Mouse (Mus musculus) adrenal gland (tissue): ENCODE results near the gene Polr2l.
"Not testable (repeated sequence)": the region's sequence is repeated elsewhere in the genome, so short reads cannot be mapped to it uniquely, and the experiment has no call there.

Source experiments
- intact Hi-C: fragments of 180-260 bp; cut with DNase I; formaldehyde crosslinking; loops from one replicate; pipeline ENCODE4 v1.15.1; 2025

Polr2l gene

DNA sequence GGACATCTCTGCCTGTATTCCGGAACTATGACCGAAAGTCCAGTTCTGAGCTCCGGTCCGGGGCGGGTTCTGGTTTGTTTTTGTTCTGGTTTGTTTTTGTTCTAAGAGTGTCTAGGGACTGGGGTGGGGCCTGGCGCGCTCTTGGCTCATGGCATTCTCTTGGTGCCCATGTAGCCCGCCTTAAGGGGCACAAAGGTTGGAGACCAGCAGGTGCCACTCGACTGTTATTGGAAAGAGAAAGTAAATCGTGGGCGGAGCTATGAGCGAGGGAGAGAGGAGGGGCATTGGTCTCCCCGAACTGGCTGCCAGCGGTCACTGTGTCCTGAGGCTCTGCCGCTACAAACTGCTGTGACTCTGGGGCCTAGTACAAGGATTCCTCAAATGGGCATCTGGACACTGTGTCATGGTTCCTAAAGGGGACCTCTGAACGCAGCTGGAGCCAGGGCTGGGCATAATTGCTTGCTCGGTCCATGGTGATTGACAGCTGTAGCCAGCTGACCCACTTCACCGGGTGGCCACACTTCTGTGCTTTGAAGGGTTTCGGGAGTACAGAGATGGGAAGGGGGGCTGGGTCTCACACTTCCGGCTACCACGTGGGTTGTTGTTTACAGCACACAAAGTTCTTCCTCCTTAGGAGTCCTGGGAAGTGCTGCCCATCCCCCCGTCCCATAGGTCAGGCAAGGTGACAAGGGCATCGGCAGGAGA lies 19.2 kb downstream of the Polr2l start:
- intact Hi-C loops, result loop anchor here (5.0 kb wide), 1 partner anchor 43 kb away; the partner anchor contains the start of gene Gatd1

DNA sequence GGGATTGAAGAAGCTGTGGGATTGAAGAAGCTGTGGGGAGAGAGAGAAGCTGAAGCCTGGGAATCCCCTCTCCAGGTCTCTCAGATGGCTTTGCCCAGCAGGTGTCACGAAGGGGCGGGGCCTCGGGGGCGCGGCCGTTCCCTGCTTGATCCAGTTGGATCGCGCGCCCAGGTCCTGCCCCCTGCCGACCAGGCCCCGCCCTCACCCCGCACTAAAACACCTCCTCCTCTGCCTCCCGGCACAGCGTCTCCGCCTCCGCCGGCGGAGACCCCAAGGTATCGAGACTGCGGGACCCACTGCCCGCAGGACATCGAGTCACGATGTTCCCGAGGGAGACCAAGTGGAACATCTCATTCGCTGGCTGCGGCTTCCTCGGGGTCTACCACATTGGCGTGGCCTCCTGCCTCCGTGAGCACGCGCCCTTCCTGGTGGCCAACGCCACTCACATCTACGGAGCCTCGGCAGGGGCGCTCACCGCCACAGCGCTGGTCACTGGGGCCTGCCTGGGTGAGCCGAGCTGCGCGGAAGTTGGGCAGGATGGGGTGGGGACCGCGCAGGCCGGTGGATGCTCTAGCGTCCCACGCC lies 19.9 kb downstream of the Polr2l start, which contains the start of gene Pnpla2:
TSS of gene Pnpla2 (plus strand) at position 232 of the 585 bp plus-strand sequence.
- intact Hi-C loops, result loop anchor here (5.0 kb wide), 1 partner anchor 43 kb away; the partner anchor contains the start of gene Gatd1

- intact Hi-C loops, result no loop called here
Measured at GRCm38 (mm10) chr7:141453636-141454035, 21.3 kb downstream of the Polr2l start.

- intact Hi-C loops, result no loop called here
Measured at GRCm38 (mm10) chr7:141451928-141452327, 23.0 kb downstream of the Polr2l start.

DNA sequence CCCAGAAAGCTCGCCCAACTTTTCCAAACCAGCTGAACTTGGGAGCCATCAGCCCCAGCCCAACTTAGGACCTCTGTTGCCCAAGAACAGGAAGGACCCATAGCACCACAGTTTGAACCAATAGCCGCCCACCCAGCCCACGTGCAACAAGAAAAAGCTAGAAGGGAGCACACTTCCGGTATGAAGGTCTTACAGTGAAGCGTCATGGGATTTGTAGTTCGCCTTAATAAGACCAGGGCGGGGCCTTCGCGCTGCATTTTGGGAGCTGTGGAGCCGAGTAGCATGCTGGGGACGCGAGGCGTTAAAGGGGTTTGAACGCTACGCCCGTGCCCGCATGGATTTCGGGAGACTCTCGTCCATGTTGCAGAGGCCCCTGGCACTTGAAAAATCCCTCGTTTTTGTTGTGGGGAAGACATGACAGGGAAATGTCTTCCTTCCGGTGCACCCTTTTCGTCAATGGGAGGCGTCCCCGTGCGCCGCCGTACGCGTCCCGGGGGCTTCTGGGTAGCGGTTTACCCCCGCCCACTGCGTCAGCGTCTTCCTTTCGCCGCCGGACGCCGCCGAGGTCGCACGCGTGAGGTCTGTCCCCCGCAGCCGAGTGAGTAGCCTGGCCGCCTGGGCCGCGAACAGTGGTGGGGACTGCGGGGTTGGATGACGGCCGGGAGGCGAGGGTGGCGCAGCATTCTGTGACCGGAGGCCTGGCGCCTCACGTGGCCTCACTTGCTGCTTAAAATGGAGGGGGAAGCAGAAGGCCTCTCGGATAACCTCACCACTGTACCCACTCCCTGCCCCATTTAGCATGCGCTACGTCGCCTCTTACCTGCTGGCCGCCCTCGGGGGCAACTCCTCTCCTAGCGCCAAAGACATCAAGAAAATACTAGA lies 27.6 kb downstream of the Polr2l start, which contains the start of gene Rplp2:
TSS of gene Rplp2 (plus strand) at position 261 of the 882 bp plus-strand sequence.
- intact Hi-C loops, result no loop called here

DNA sequence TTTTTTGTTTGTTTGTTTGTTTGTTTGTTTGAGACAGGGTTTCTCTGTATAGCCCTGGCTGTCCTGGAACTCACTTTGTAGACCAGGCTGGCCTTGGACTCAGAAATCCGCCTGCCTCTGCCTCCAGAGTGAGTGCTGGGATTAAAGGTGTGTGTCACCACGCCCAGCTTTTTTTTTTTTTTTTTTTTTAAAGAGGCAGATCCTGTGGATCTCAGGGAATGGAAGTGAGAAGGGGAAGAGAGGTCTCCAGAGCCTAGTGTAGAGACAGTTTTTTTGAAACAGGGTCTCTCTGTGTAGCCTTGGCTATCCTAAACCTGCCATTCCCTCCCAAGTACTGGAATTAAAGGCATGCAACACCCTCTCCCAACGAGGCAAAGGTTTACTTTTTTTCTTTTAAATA lies 28.6 kb downstream of the Polr2l start:
- intact Hi-C loops, result not testable (repeated sequence)

DNA sequence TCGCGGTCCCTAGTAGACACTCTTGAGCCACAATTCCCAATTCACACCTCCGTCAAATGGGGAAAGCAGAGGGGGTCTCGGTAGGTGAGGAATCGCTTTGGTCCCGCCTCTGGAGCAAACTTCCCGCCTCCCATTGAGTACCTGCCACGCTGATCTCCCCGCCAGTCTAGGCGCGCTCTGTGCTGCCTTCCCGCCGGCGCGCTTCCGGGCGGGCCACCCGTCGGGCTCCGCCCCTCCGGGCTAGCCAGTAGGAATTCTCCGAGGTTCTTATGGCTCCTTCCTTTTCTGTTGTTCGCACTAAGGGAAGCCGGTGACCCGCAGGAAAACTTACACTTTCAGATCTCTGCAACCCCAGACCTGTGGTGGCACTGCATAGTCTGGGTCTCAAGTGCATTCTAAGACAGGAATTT lies 31.1 kb downstream of the Polr2l start, which contains the start of gene Pidd1:
TSS of gene Pidd1 (minus strand) at position 198 of the 410 bp plus-strand sequence.
- intact Hi-C loops, result no loop called here

- intact Hi-C loops, result no loop called here
Measured at GRCm38 (mm10) chr7:141443081-141443821, 31.7 kb downstream of the Polr2l start.

DNA sequence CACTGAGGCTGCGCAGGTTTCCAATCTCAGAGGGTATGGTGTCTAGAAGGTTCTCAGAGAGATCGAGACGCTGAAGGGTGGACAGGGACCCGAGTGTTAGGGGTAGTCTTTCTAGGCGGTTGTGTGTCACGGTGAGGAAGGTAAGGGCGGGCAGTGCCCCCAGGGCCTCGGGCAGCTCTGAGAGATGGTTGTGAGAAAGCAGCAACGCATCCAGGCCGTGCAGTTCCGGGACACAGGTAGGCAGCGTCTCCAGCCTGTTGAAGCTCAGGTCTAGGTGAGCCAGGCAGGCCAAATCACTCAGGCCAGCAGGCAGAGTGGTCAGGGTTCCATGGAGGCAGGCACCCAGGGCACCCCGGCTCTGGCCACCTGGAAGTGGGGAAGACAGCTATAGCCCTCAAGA lies 32.7 kb downstream of the Polr2l start:
- intact Hi-C loops, result no loop called here

- intact Hi-C loops, result no loop called here
Measured at GRCm38 (mm10) chr7:141441460-141441859, 33.5 kb downstream of the Polr2l start.

DNA sequence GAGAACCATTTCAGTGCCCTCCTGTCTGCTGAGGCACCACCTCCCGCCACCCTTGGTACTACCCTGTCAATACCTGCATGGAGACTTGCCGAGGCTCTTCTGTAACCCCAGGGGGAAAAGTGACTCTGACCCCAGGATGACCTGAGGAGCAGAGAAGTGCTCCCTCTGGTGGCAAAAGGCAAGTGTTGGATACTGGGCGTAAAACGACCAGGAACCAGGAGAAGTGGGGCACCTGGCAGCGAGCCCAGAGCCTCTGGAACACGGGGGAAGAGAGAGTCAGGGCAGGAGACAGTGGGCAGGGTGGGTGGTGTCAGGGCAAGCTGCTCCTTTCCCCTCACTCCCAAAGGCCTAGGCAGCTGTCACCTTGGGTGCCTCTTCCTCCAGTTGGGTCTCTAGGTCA lies 34.3 kb downstream of the Polr2l start:
- intact Hi-C loops, result no loop called here

- intact Hi-C loops, result no loop called here
Measured at GRCm38 (mm10) chr7:141439811-141440210, 35.1 kb downstream of the Polr2l start.

DNA sequence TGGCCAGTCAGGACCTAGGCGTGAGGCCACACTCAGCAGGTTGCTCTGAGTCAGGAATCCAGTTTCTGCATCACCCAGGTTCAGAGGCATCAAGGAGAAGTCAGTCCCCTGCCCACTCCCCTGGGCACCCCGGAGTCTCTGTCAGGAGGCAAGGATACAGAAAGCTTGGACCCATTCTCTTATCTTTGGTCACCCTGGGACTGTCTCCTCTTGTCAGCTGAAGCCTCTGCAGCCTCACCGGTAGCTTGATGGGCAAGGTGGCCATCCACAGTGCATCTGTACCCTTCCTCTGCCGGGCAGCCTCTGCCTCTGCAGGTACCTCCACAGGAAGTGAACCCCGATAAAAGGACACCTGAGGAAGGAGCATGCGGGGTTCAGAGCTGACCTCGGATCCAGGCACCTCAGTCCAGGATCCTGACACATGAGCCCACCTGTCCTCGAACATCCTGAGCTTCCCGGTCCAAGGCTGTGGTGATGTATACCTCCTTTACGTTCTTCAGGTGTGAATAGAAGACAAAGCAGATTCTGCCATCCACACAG lies 35.7 kb downstream of the Polr2l start:
- intact Hi-C loops, result no loop called here

- intact Hi-C loops, result no loop called here
Measured at GRCm38 (mm10) chr7:141438201-141438968, 36.5 kb downstream of the Polr2l start.

GRCm38 (mm10) chr7:141437178-141438120 lies 37.5 kb downstream of the Polr2l start, which contains the start of gene Slc25a22:
Slc25a22 (minus strand) TSS chr7:141437892.
- intact Hi-C loops, result loop anchor here (1.0 kb wide), 1 partner anchor 28 kb away; no protein-coding TSS in a partner anchor

- intact Hi-C loops, result no loop called here
Measured at GRCm38 (mm10) chr7:141436523-141436892, 38.4 kb downstream of the Polr2l start.

DNA sequence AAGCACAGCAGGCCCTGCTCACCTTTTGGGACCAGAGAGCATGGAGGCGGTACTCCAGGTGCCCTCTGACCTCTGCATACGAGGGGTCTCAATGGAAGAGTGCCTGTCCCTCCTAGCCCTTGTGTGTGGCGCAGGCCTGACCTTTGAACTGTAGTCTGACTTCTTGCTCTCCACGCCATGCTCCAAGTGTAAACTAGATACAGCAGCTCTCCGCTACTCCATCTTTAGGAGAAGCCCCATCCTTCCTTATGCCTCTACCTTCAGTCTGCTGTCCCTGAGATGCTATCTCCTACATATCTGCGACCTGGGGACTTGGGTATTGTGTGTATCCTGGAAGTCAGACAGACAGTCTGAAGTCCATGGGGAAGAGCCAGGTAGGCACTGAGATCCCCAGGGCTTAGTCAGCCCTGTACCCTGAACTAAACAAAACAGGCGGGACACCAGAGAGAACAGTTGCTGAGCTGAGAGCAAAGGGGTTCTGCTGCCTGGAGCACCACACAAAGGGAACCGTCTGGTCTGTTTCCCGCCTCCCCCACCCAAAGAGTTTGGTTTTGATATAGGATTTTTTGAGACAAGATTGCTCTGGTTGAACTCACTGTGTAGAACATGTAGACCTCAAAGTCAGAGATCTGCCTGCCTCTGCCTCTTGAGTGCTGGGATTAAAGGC lies 38.9 kb downstream of the Polr2l start:
- intact Hi-C loops, result no loop called here
